ENCODE assay signal across 8 mouse cellular contexts in the genomic region with DNA sequence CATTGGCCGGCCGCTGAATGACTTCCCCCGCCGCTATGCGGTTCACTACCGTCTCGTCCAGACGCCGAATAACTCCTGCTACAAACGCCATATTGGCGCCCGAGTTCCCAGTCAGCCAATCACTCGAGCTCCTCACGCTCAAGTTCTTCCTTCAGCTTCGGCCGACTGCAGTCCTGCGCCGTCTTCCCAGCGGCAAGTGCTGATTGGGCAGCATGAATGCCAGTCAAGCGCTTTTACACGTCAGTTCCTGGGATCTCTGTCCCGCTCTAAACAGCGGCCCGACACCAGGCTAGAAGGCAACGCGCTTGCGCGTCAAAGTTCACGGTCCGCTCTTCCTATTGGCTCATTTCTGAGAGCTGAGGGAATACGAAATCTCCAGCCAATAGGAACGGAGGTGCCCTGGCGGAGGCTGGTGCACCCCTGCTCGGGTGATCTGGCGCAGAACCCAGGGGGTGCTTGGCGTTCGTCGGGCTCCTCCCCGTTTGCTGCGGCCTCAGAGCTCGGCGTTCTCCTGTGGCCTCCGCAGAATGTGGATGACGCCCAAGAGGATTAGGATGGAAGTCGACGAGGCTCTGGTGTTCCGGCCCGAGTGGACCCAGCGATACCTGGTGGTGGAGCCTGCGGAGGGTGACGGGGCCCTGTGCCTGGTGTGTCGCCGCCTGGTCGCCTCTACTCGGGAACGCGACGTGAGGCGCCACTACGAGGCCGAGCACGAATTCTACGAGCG. TPM values are rescaled to one million over a fixed set of nuclear protein-coding genes. Genes with fewer than 3 reads are reported as not detected.
DNase-seq lines count a peak whose midpoint lies in the region; ATAC-seq lines count a peak whose summit lies in the region.

A gene (minus strand): TSS at position 358 of the 727 bp plus-strand sequence.
A gene (plus strand): TSS at position 496 of the 727 bp plus-strand sequence.

- H3K27ac ChIP-seq in hindbrain, embryonic 11.5 days (ENCODE audit: low read depth, low read length), result peak within 1 kb of the TSS; percentile 89

- peak; percentile 99 for DNase-seq in Muller cell, postnatal 12 days (ENCODE audit: inconsistent ontology term)
- DNase-seq in cerebellum, adult 9-11 months, result peak; percentile 99
- peak; percentile 98 to 100 for DNase-seq in frontal cortex, adult 2 months (ENCODE audit: extremely low spot score in 1 of 2, low spot score in 1 of 2)
- DNase-seq in hindbrain, embryonic 11.5 days (ENCODE audit: low spot score), result peak; percentile 99
- DNase-seq in layer of hippocampus, postnatal 10 days (ENCODE audit: low spot score in 2 of 2), result peak; percentile 99
- DNase-seq in lung, postnatal 10 days, result peak; percentile 100
- peak; percentile 98 for DNase-seq in ovary, postnatal 36 days (ENCODE audit: low spot score)
- DNase-seq in thymus, postnatal 25 days, result peak; percentile 99

- ATAC-seq in hindbrain, embryonic 11.5 days (ENCODE audit: low FRiP score), result peak; percentile 100

- peak within 1 kb of the TSS; percentile 74 for H3K4me3 ChIP-seq in hindbrain, embryonic 11.5 days (ENCODE audit: low read depth, low read length)

- H3K27me3 ChIP-seq in hindbrain, embryonic 11.5 days (ENCODE audit: control insufficient read depth, insufficient read depth, low read length), result no peaks in the 10 kb centered on the region

- WGBS in hindbrain, embryonic 11.5 days, result under 1% methylated on average over 62 of the region's 64 CpGs

- no peaks in the 10 kb centered on the region for H3K9me3 ChIP-seq in hindbrain, embryonic 11.5 days (ENCODE audit: control insufficient read depth, low read length)

- peak within 1 kb of the TSS; percentile 76 for H3K9ac ChIP-seq in hindbrain, embryonic 11.5 days (ENCODE audit: low read depth, low read length)

- H3K36me3 ChIP-seq in hindbrain, embryonic 11.5 days (ENCODE audit: control insufficient read depth, insufficient read depth, low read length), result no peaks in the 10 kb centered on the region

- peak within 1 kb of the TSS; percentile 68 for H3K4me2 ChIP-seq in hindbrain, embryonic 11.5 days (replicated peaks; ENCODE audit: low read depth, low read length)

- H3K4me1 ChIP-seq in hindbrain, embryonic 11.5 days (replicated peaks; ENCODE audit: control insufficient read depth, insufficient read depth, low read length), result peaks cover 8% of the 10 kb centered on the region

RNA-seq across cellular contexts. Expression of the first gene that starts in this region (rescaled TPM):
- 32.6 and 37.4 TPM in 2 replicates for polyA plus RNA-seq in frontal cortex, adult 2 months (2012; rRNA removed)
- polyA plus RNA-seq in hindbrain, embryonic 11.5 days (2014; fragmentation: Nextera tagmentation; extraction: Ambion mirVana), result 38.5 and 45.5 TPM in 2 replicates
- total RNA-seq in layer of hippocampus, postnatal 10 days (2021), result 10 to 100 TPM; 21.1 to 26.0 TPM

RNA-seq across cellular contexts. Expression of the second gene that starts in this region (rescaled TPM):
- 41.9 and 47.2 TPM in 2 replicates for polyA plus RNA-seq in frontal cortex, adult 2 months (2012; rRNA removed)
- 36.3 and 43.5 TPM in 2 replicates for polyA plus RNA-seq in hindbrain, embryonic 11.5 days (2014; fragmentation: Nextera tagmentation; extraction: Ambion mirVana)
- total RNA-seq in layer of hippocampus, postnatal 10 days (2021), result 10 to 100 TPM; 80.1 to 83.0 TPM

Comparison
In these comparisons a context has a peak if more than half of its experiments do, and no peak if none do; other contexts are left out.
1. Peak in every context shown above with its lines: DNase-seq, ATAC-seq, H3K4me3 ChIP-seq and H3K27ac ChIP-seq.